Mouse (Mus musculus) lung, embryonic 15.5 days (tissue): ENCODE data around the gene Hk2. TPM values are rescaled to one million over a fixed set of nuclear protein-coding genes. Genes with fewer than 3 reads are reported as not detected.
"Not testable (repeated sequence)": the region's sequence is repeated elsewhere in the genome, so short reads cannot be mapped to it uniquely, and the experiment has no call there.

ENCODE experiments used
- ATAC-seq: fragments of 200-750 bp; cut with Nextera tagmentation; 2 replicates; pipeline ENCODE4 v1.8.0; 2017; ENCODE audit warnings: moderate number of reproducible peaks, borderline replicate concordance; ENCODE audit not compliant: low FRiP score, low TSS enrichment; ENCODE audit errors: extremely low read depth
- H3K27ac ChIP-seq: fragments of 300-500 bp; sonication (generic); 2 replicates; pipeline ENCODE4 v1.5.1; 2015; ENCODE audit warnings: moderate library complexity, mild to moderate bottlenecking, inconsistent platforms
- H3K27me3 ChIP-seq: fragments of 300-500 bp; sonication (generic); 2 replicates; pipeline ENCODE4 v1.6.1; 2015; ENCODE audit warnings: inconsistent platforms
- H3K36me3 ChIP-seq: fragments of 300-500 bp; sonication (generic); 2 replicates; pipeline ENCODE4 v1.6.1; 2015; ENCODE audit warnings: inconsistent platforms
- H3K4me1 ChIP-seq: fragments of 300-500 bp; sonication (generic); 2 replicates; pipeline ENCODE4 v1.6.1; 2015; ENCODE audit warnings: inconsistent platforms
- H3K4me2 ChIP-seq: fragments of 300-500 bp; sonication (generic); 2 replicates; pipeline ENCODE4 v1.6.1; 2015; ENCODE audit warnings: inconsistent platforms, mild to moderate bottlenecking, moderate library complexity
- H3K4me3 ChIP-seq: fragments of 300-500 bp; sonication (generic); 2 replicates; pipeline ENCODE4 v1.5.1; 2015; ENCODE audit warnings: mild to moderate bottlenecking, inconsistent platforms
- H3K9ac ChIP-seq: fragments of 300-500 bp; sonication (generic); 2 replicates; pipeline ENCODE4 v1.6.1; 2015; ENCODE audit warnings: inconsistent platforms
- H3K9me3 ChIP-seq: fragments of 300-500 bp; sonication (generic); 2 replicates; pipeline ENCODE4 v1.6.1; 2016; ENCODE audit warnings: inconsistent platforms
- whole genome bisulfite sequencing: fragments of 180-500 bp; shearing (Covaris S2); methylation state at CpG from one replicate; pipeline ENCODE4 v1.1.7; 2015; 5-methylcytosine and 5-hydroxymethylcytosine counted together
- polyA plus RNA-seq: library from polyadenylated mRNA; unstranded; fragments of >200 nt; fragmentation: Nextera tagmentation; extraction: Ambion mirVana; gene quantifications from 2 replicates; pipeline ENCODE4 v1.2.1, GENCODE M21; 2015

Hk2 gene
- polyA plus RNA-seq, 1 experiment from 2014 or later: 19.9 TPM

- not testable (repeated sequence) for H3K27ac ChIP-seq, H3K9me3 ChIP-seq, H3K4me2 ChIP-seq, H3K9ac ChIP-seq, ATAC-seq, H3K36me3 ChIP-seq, H3K27me3 ChIP-seq, H3K4me3 ChIP-seq, H3K4me1 ChIP-seq
- WGBS: 62% methylated on average over 3 of the region's 3 CpGs
These were observed 96.6 kb downstream of the Hk2 start for GRCm38 (mm10) chr6:82677629-82678028.

Other genes starting within 250 kb of the Hk2 start
- 110 and 113 TPM in 2 replicates for gene Pole4, start 69.1 kb downstream of the Hk2 start, polyA plus RNA-seq
- gene Sema4f, start 165.3 kb upstream of the Hk2 start, polyA plus RNA-seq: 14.0 TPM in 2 replicates
- gene M1ap, start 172.4 kb upstream of the Hk2 start, polyA plus RNA-seq: 1.9 and 2.5 TPM in 2 replicates